Mouse (Mus musculus): ENCODE results near the gene Eci2. TPM values are rescaled to one million over a fixed set of nuclear protein-coding genes. Genes with fewer than 3 reads are reported as not detected.
"Not testable (repeated sequence)": the region's sequence is repeated elsewhere in the genome, so short reads cannot be mapped to it uniquely, and the experiment has no call there.

Gene Eci2
- polyA plus RNA-seq, 1 experiment from 2014 or later = 111 TPM

GRCm38 (mm10) chr13:35028365-35028764 lies 1.5 kb upstream of the Eci2 start:
- Histone ChIP-seq H3K9me3 (no peaks in the 10 kb centered on the region), H3K36me3 (no peaks in the 10 kb centered on the region), H3K4me2 (replicated peaks) (no peak overlapping the region), H3K4me1 (replicated peaks) (no peaks in the 10 kb centered on the region), H3K4me3 (replicated peaks) (no peak overlapping the region), H3K27ac (no peak overlapping the region), H3K9ac (replicated peaks) (no peak overlapping the region), H3K27me3 (no peaks in the 10 kb centered on the region)
- WGBS = 94% methylated on average over 3 of the region's 3 CpGs
- no peak for ATAC-seq

- 56% methylated on average over 1 of the region's 1 CpGs for WGBS
- not testable (repeated sequence) for H3K36me3 ChIP-seq; H3K9me3 ChIP-seq; ATAC-seq; H3K4me1 ChIP-seq (replicated peaks); H3K4me2 ChIP-seq (replicated peaks); H3K9ac ChIP-seq (replicated peaks); H3K4me3 ChIP-seq (replicated peaks); H3K27me3 ChIP-seq; H3K27ac ChIP-seq
These were observed 3.5 kb downstream of the Eci2 start for GRCm38 (mm10) chr13:35023401-35023800.

DNA sequence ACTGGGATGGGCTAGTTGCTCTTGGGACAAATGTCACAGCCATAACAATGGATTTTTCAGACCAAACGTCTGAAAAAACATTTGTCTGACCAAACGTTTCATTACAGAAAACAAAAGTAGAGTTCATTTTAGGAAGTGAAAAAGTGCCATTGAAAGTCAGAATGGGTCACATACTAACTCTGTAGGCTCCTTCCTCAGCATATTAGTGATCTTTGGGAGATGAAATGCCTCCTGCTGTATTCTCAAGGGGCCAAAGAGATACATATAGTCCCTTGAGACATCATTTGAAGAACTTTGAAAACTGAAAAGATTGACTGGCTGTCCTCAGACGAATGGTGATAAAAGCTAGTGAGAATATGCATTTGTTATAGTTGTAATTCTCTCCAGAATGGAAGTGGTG lies 6.5 kb downstream of the Eci2 start:
- Histone ChIP-seq H3K9ac (replicated peaks) (no peak overlapping the region), H3K9me3 (no peaks in the 10 kb centered on the region), H3K4me2 (replicated peaks) (no peak overlapping the region), H3K4me3 (replicated peaks) (no peak overlapping the region), H3K27ac (no peak overlapping the region), H3K27me3 (no peaks in the 10 kb centered on the region), H3K36me3 (no peaks in the 10 kb centered on the region), H3K4me1 (replicated peaks) (no peaks in the 10 kb centered on the region)
- no peak for ATAC-seq
- 80% methylated on average over 3 of the region's 3 CpGs for WGBS

- Histone ChIP-seq H3K4me2 (replicated peaks) (no peak overlapping the region), H3K36me3 (no peaks in the 10 kb centered on the region), H3K4me3 (replicated peaks) (no peak overlapping the region), H3K9me3 (no peaks in the 10 kb centered on the region), H3K27ac (no peak overlapping the region), H3K27me3 (no peaks in the 10 kb centered on the region), H3K9ac (replicated peaks) (no peak overlapping the region), H3K4me1 (replicated peaks) (no peaks in the 10 kb centered on the region)
- WGBS = 81% methylated on average over 7 of the region's 7 CpGs
- ATAC-seq = no peak
These were observed 7.9 kb downstream of the Eci2 start for GRCm38 (mm10) chr13:35018866-35019536.

DNA sequence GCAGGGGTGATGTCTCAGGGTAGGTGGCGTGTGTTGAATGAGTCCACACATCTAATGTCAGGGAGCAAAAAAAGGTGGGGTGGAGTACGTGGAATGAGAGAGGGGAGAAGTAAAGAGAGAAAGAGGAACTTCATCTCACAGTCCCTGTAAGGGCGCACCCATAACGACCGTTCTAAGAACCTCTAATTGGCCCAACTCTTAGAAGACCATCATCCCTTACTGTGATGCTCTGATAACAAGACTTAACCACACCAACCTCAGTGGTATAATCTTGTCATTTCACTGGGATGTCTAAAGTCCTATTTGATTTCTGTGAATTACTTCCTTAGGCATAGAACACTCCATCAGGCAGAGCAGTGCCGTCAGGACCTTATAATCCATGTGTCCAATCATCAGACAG lies 9.5 kb downstream of the Eci2 start:
- Histone ChIP-seq H3K4me2 (replicated peaks) (no peak overlapping the region), H3K4me3 (replicated peaks) (no peak overlapping the region), H3K36me3 (no peaks in the 10 kb centered on the region), H3K27me3 (no peaks in the 10 kb centered on the region), H3K9me3 (no peaks in the 10 kb centered on the region), H3K4me1 (replicated peaks) (no peaks in the 10 kb centered on the region), H3K9ac (replicated peaks) (no peak overlapping the region), H3K27ac (no peak overlapping the region)
- ATAC-seq = no peak
- 81% methylated on average over 6 of the region's 6 CpGs for WGBS

DNA sequence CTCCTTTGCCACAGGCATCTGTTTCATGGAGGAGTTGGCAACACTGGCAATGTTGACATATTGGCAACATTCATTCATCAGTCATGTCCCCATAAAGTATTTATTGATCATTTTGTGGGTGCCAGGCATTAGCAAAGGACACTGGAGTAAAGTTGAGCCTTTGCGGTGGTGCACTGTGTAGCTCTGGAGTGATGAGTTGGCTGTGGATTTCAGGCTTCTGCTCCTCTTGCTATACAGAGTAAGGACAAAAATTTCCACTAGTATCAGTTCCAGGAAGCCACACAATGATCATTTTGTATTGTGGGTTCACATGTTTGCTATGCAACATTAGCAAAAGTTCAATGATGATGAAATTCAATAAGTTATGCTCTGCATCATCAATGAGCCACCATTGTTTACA lies 10.8 kb downstream of the Eci2 start:
- 98% methylated on average over 1 of the region's 1 CpGs for WGBS
- H3K27me3 ChIP-seq = no peaks in the 10 kb centered on the region
- no peak overlapping the region for H3K9ac ChIP-seq (replicated peaks)
- no peaks in the 10 kb centered on the region for H3K36me3 ChIP-seq
- no peak for ATAC-seq
- H3K4me2 ChIP-seq (replicated peaks) = no peak overlapping the region
- H3K9me3 ChIP-seq = no peaks in the 10 kb centered on the region
- H3K4me1 ChIP-seq (replicated peaks) = no peaks in the 10 kb centered on the region
- H3K27ac ChIP-seq = no peak overlapping the region
- no peak overlapping the region for H3K4me3 ChIP-seq (replicated peaks)

DNA sequence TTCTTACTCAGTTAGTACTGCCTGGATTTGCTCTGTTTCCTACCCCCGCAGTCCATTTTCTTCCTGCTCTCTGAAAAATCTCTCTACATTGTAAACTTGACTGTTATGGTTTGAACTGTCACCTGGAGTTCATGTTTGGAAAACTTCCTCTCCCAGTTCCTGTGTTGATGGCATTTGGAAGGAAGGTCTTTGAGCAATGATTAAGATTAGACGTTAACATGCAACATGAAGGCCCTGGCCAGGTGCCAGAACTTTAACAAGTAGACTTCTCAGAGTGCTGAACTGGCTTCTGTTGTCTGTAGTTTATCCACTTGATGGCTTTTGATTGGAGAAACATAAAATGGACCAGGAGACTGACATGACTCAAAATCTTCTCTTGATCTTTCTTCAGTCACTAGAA lies 31.0 kb downstream of the Eci2 start:
- Histone ChIP-seq H3K9ac (replicated peaks) (no peak overlapping the region), H3K4me2 (replicated peaks) (no peak overlapping the region), H3K36me3 (no peaks in the 10 kb centered on the region), H3K27me3 (no peaks in the 10 kb centered on the region), H3K4me1 (replicated peaks) (peaks cover 16% of the 10 kb centered on the region), H3K4me3 (replicated peaks) (no peak overlapping the region), H3K27ac (no peak overlapping the region), H3K9me3 (no peaks in the 10 kb centered on the region)
- 94% methylated on average over 2 of the region's 2 CpGs for WGBS
- no peak for ATAC-seq

DNA sequence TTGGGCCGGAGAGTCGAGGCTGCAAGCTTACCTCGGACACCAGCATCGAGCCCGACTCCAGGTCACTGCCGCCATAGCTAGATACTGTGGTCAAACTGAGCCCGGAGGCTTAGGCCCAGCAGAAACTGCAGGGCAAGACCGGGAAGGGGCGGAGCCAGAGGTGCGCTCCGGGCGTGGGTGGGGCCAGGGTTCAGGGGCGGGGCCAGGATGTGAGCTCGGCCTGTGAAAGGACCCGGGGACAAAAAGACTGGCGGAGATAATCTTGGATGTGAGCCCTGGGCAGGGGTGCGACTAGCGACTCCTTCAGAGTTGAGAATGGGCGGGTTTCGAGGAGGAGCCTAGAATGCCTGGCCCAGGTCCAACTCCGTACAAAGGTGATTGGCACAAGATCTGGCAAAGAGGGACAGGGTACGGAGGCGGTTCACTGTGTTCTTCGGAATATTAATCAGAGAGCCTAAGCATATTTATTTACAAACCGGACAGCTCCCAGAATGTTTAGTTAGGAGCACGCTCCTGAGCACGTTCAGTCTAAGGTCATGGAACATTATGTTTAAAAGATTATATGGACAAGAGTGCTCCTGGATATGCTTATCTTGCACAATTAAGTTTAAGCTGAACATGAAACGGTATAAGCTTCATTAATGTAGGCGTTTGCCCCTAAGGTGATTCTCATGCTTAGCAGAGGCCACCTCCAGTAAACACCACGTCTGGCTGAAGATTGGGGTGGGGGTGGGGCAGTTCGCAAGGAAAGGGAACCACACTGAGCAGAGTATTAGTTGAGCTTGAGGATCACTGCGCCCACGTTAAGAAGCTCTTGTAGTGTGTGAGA lies 32.7 kb downstream of the Eci2 start:
- H3K27ac ChIP-seq = peak overlapping the region; percentile 75
- ATAC-seq = peak; percentile 97

DNA sequence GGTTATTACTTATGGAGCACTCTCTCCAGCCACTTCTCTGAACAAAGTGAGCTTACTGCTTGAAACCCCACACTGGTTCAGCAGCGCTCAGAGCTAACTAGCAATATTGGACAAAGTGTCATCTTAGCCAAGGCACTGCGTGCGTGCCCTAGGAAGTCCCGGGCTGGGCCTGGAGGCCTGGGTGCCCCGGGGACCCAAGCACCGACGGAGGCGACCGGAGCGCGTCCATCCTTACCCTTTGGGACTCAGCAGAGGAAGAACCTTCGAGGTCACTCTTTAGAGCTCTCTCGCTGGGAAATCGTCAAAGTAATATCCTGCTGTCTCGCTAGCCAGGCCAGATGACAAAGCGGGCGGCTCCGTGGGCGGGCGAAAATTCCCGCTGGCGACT lies 33.3 kb downstream of the Eci2 start:
- peak; percentile 69 for ATAC-seq
- 2% methylated on average over 22 of the region's 22 CpGs for WGBS
- H3K4me1 ChIP-seq (replicated peaks) = peaks cover 16% of the 10 kb centered on the region
- peak overlapping the region; percentile 55 for H3K4me3 ChIP-seq (replicated peaks)
- H3K9ac ChIP-seq (replicated peaks) = peak overlapping the region; percentile 75
- peak overlapping the region; percentile 65 for H3K4me2 ChIP-seq (replicated peaks)
- H3K27me3 ChIP-seq = no peaks in the 10 kb centered on the region
- H3K9me3 ChIP-seq = no peaks in the 10 kb centered on the region
- H3K36me3 ChIP-seq = peaks cover 15% of the 10 kb centered on the region
- peak overlapping the region; percentile 75 for H3K27ac ChIP-seq

More for the DNA sequence above, 32.7 kb downstream of the Eci2 start:
- no peaks in the 10 kb centered on the region for H3K9me3 ChIP-seq
- H3K4me3 ChIP-seq (replicated peaks) = peak overlapping the region; percentile 55
- H3K4me2 ChIP-seq (replicated peaks) = peak overlapping the region; percentile 65
- H3K27me3 ChIP-seq = no peaks in the 10 kb centered on the region
- H3K4me1 ChIP-seq (replicated peaks) = peaks cover 16% of the 10 kb centered on the region
- peaks cover 9% of the 10 kb centered on the region for H3K36me3 ChIP-seq
- WGBS = under 1% methylated on average over 33 of the region's 33 CpGs
- peak overlapping the region; percentile 75 for H3K9ac ChIP-seq (replicated peaks)

GRCm38 (mm10) chr13:34993085-34993484 lies 33.8 kb downstream of the Eci2 start:
- H3K27ac ChIP-seq = no peak overlapping the region; the same call in 1 of the 2 replicates
- 75% methylated on average over 4 of the region's 4 CpGs for WGBS
- H3K9ac ChIP-seq (replicated peaks) = peak overlapping the region; percentile 75

GRCm38 (mm10) chr13:34991581-34992273 lies 35.2 kb downstream of the Eci2 start:
- peaks cover 16% of the 10 kb centered on the region for H3K4me1 ChIP-seq (replicated peaks)
- no peak overlapping the region for H3K27ac ChIP-seq
- no peak overlapping the region for H3K4me2 ChIP-seq (replicated peaks)
- H3K4me3 ChIP-seq (replicated peaks) = no peak overlapping the region
- no peak overlapping the region for H3K9ac ChIP-seq (replicated peaks)
- WGBS = 72% methylated on average over 4 of the region's 4 CpGs
- no peaks in the 10 kb centered on the region for H3K27me3 ChIP-seq
- peaks cover 33% of the 10 kb centered on the region for H3K36me3 ChIP-seq
- no peaks in the 10 kb centered on the region for H3K9me3 ChIP-seq
- no peak for ATAC-seq

More at GRCm38 (mm10) chr13:34993085-34993484, 33.8 kb downstream of the Eci2 start:
- ATAC-seq = no peak
- peak overlapping the region; percentile 55 for H3K4me3 ChIP-seq (replicated peaks)
- H3K36me3 ChIP-seq = peaks cover 20% of the 10 kb centered on the region
- H3K4me1 ChIP-seq (replicated peaks) = peaks cover 16% of the 10 kb centered on the region
- H3K27me3 ChIP-seq = no peaks in the 10 kb centered on the region
- peak overlapping the region; percentile 65 for H3K4me2 ChIP-seq (replicated peaks)
- no peaks in the 10 kb centered on the region for H3K9me3 ChIP-seq

DNA sequence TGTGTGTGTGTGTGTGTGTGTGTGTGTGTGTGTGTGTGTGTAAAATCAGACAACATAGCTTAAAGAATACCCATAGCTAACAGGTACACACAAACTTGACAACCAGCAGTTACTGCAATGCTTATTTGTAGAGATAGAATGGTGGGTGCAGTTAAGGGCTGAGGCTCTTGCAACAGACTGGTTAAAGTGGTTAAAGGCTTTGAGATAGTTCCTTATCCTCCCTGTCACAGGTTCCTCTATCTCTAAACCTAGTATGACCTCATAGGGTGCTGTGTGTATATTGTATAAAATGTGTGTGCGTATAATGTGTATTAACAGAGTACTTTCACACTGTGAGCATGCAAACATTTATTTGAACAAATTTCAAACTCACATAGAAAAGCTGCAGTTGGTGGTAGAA lies 43.4 kb downstream of the Eci2 start:
- peaks cover 80% of the 10 kb centered on the region for H3K36me3 ChIP-seq
- not testable (repeated sequence) for H3K9me3 ChIP-seq; H3K27me3 ChIP-seq; H3K9ac ChIP-seq (replicated peaks); H3K4me3 ChIP-seq (replicated peaks); H3K4me1 ChIP-seq (replicated peaks); ATAC-seq; H3K27ac ChIP-seq; H3K4me2 ChIP-seq (replicated peaks)
- 100% methylated on average over 1 of the region's 1 CpGs for WGBS

Data from midbrain, embryonic 13.5 days (tissue).